Mouse (Mus musculus): ENCODE measurements around the gene Eif4a2.
"Not testable (repeated sequence)": the region's sequence is repeated elsewhere in the genome, so short reads cannot be mapped to it uniquely, and the experiment has no call there.

Eif4a2 gene

DNA sequence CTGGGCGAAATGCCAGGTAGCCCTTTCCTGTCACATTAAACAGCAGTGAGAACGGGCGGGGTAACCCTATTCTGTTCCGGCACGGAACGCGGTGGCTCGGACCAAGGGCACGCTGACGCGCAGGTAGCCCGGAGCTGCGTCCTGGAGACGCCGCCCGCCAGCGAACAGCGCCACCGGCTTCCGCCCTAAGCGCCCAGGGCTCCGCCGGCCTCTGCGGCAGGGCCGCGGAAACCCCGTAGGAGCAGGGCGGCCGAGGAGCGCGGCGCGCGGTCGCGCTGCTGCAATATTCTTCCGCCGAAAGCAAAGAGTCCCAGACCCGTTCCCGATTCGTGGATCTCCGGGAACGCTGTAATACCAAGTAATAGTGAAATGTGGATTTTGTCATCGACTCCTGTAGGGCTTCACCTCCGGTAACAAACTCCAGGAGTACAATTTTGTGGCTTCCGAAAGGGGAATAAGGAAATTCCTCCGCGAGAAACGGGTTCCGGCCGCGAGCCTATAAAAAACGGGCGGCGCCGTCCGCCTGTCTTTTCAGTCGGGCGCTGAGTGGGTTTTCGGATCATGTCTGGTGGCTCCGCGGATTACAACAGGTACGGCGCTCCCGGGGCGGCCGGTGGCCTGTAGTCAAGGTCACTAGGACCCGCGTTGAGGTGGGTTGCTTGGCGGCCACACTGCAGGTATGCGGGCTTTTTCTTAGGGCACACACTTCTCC, at the start of gene Eif4a2:
Gene Eif4a2 (plus strand): TSS at position 214 of the 712 bp plus-strand sequence.
- DNase-seq (ENCODE audit: low read depth, low spot score) = peak; percentile 92

DNA sequence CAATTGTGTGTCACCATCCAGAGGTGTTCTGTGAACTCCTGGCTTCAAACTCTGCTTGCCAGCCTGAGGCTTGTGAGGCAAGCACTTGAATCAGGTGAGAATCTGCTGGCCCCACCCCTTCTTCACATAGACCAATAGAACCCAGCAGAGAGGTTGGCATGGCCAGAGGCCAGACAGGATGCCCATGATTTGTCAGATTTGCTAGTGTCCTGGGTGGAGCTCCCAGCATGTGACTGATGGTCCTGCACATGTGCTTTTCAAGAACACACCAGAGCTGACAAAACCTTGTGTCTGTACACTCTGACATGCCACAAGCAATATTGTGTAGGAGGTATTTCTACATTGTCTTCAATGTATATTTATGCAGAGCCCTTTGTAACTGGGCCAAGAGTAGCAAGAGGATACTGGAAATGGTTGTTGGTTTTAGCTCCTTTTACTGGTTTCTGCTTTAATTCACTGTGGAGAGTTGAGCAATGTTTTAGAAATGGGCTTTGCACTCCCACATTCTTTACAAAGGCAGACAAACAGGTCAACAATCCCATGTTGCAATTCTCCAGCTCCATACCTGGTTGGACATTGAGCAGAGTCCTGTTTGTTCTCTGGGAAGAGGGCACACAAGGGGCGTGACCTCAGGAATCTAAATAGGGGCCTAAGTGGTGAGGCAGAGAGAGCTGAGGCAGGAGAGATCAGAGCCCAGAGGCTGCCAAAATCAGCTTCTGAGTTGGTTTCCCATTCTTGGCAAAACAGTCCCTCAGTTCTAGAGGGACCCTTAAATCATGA, 49.4 kb upstream of the Eif4a2 start, which contains the start of gene Kng1:
Gene Kng1 (plus strand): TSS at position 198 of the 780 bp plus-strand sequence.
- DNase-seq (ENCODE audit: low read depth, low spot score) = not testable (repeated sequence)

DNA sequence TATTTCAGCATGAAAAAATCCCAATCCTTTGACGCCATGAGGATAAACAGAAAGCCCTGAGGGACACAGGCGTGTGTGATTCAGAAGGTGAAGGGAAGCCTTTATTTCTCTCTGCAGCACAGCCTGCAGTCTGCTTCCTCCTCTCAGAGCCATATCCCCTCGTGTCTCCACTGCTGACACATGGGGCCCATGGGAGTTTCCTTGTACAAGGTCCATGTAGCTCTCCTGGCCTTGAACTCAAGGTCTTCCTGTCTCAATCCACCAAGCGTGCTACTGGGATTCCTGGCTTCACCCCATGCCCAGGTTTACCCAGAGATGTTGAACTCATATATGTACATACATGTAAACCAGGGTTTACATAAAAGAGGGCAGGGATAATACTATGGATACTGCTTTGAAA, 47.6 kb upstream of the Eif4a2 start:
- not testable (repeated sequence) for DNase-seq (ENCODE audit: low read depth, low spot score)

DNA sequence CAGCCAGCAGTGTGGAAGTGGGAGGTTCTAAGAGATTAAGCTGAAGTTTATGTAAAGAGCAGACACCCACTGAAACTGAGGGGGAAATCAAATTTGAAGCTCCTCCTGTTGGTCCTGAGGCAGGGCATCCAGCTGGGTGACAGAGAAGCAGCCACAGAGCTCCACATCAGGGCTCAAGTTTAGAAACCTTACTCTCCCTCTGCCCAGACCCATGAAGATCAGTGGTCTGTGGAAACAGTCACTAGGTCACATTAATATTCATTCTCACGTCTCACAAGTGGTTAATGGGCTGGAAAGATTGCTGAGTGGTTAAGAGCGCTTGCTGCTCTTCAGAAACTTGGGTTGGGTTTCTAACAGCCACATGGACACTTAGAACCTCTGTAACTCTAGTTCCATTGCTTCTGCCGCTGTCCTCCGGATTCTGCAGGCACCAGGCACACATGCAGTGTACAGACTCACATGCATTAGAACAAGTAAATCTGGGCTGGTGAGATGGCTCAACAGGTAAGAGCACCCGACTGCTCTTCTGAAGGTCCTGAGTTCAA, 46.4 kb upstream of the Eif4a2 start:
- DNase-seq (ENCODE audit: low read depth, low spot score) = not testable (repeated sequence)

DNA sequence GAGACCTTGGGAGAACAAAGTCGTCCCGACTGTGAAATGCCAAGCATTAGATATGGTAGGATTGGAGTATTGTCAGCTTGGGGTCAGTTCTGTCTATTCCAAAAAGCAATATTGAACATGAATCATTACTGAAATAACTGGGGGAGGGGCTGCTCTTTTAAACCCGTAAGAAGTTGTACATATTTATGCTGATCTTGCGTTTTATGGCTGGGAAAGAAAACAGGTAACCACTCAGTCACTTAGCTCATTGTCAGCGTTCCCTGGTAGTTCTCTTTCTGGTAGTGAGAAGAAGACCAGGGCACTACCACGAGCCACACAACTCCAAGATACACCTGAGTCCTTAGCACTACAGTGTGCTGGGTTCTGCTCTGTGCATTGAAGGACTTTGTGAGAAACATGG, 29.7 kb upstream of the Eif4a2 start:
- not testable (repeated sequence) for DNase-seq (ENCODE audit: low read depth, low spot score)

DNA sequence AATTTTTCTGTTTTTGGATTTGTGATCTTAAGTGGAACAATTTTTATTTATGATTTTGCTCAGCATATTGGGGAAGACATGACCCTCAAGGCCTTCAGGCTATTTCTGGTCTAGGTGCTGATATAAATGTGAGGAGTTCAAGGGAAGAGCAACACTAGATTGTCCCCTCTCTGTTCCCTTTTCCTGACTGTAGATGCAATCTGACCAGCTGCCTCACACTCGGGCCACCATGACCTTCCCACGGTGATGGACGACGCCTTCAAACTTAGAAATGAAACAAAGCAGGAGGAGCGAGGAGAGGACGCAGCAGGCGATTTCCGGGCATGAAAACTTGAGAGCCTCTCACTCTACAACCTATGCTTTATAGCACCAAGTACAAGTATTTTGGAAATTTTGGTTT, 20.1 kb upstream of the Eif4a2 start:
- DNase-seq (ENCODE audit: low read depth, low spot score) = not testable (repeated sequence)

DNA sequence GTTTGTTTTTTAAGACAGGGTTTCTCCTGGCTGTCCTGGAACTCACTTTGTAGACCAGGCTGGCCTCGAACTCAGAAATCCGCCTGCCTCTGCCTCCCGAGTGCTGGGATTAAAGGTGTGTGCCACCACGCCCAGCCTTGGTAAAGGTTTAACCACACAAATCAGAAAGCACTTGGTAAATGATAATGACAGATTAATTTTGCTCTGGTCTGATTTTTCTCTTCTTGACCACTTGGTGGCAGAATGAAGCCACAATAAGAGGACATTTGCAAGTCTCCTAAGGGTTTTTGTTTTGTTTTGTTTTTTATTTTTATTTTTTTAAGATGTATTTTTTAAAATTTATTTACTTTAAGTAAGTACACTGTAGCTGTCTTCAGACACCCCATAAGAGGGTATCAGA, 19.5 kb upstream of the Eif4a2 start:
- DNase-seq (ENCODE audit: low read depth, low spot score) = not testable (repeated sequence)

DNA sequence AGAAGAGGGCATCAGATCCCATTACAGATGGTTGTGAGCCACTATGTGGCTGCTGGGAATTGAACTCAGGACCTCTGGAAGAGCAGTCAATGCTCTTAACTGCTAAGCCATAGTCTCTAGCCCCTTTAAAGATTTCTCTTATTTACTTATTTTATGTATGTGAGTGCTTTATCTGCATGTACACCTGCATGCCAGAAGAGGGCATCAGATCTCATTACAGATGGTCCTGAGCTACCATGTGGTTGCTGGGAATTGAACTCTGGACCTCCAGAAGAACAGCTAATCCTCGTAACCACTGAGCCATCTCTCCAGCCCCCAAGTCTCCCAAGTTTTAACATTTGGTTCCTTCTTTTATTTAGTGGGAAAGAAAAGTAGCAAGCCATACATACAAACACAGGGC, 18.8 kb upstream of the Eif4a2 start:
- DNase-seq (ENCODE audit: low read depth, low spot score) = peak; percentile 62

DNA sequence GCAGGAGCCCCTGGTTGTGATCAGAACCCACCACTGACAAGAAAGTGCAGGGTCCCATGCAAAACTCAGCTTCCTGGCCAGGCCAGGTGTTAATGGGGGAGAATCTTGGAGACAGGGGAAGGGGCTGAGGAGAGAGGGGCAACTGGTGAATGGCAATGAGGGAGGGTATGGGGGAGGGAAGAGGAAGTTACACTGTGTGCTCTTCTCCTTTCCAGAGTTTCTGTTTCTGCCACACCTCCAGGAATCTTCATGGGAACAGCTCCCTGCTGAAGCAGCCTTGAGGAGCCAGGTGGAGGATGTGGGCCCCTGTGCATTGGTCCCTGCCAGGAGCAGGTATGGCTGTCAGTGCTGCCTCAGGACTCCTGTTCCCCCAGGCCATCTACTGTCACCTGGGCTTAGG, 15.9 kb upstream of the Eif4a2 start:
- not testable (repeated sequence) for DNase-seq (ENCODE audit: low read depth, low spot score)

DNA sequence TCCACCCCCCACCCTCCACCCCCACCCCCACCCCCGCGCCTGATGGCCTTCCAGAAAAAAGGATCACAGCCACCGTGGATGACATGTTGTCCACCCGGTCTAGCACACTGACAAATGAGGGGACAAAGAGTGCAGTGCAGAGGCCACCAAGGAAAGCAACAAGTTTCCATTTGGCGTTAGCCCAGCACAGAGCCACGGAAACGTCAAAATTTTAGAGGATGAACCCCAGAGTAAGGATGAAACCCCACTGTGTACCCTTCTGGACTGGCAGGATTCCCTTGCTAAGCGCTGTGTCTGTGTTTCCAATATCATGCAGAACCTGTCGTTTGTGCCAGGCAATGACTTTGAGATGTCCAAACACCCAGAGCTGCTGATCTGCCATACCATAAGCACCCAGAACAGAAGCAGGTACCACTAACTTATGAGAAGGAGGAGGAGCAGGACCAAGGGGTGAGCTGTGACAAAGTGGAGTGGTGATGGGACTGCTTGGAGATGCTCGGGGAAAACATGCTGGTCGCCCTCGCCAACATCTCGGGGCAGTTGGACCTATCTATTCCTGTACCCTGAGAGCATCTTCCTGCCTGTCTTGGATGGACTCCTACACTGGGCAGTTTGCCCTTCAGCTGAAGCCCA, 13.8 kb upstream of the Eif4a2 start:
- no peak for DNase-seq (ENCODE audit: low read depth, low spot score)

DNA sequence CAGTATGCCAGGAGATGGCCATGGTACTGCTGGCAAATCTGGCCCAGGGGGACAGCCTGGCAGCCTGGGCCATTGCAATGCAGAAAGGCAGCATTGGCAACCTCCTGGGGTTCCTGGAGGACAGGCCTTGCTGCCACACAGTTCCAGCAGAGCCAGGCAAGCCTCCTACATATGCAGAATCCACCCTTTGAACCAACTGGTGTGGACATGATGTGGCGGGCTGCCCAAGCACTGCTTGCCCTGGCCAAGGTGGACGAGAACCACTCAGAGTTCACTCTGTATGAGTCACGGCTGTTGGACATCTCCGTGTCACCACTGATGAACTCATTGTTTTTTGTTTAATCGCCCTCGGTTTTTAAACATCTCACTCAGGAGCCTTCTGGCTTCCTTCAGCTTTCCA, 13.1 kb upstream of the Eif4a2 start:
- no peak for DNase-seq (ENCODE audit: low read depth, low spot score)

DNA sequence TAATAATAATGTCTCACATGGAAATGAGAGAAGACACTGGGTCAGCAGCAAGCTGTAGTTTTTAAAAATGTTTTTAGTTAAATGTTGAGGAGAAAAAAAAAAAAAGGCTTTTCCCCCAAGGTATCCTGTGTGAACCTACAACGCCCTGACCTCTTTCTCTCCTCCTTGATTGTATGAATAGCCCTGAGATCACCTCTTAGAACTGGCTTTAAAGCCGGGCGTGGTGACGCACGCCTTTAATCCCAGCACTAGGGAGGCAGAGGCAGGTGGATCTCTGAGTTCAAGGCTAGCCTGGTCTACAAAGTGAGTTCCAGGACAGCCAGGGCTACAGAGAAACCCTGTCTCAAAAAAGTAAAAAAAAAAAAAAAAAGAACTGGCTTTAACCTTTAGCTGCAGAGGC, 11.7 kb upstream of the Eif4a2 start:
- DNase-seq (ENCODE audit: low read depth, low spot score) = not testable (repeated sequence)

DNA sequence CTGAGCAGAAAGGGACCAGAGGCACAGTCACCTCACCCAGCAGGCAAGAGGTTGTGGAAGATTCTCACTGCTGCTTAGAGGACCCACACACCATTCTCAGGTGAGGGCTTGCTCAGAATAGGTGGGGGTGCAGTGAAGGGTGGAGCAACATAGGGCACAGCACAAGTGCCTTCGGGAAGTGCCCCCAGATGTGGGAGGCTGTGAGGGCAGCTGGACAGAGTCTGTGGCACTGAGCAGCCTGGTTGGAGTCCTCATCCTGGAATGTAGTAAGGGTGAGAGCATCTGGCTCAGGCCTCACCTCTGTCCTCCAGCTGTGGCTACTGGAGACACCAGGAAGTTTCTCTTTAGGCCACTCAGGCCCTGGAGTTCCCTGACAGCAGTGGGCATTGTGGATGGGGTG, 10.4 kb upstream of the Eif4a2 start:
- DNase-seq (ENCODE audit: low read depth, low spot score) = not testable (repeated sequence)

DNA sequence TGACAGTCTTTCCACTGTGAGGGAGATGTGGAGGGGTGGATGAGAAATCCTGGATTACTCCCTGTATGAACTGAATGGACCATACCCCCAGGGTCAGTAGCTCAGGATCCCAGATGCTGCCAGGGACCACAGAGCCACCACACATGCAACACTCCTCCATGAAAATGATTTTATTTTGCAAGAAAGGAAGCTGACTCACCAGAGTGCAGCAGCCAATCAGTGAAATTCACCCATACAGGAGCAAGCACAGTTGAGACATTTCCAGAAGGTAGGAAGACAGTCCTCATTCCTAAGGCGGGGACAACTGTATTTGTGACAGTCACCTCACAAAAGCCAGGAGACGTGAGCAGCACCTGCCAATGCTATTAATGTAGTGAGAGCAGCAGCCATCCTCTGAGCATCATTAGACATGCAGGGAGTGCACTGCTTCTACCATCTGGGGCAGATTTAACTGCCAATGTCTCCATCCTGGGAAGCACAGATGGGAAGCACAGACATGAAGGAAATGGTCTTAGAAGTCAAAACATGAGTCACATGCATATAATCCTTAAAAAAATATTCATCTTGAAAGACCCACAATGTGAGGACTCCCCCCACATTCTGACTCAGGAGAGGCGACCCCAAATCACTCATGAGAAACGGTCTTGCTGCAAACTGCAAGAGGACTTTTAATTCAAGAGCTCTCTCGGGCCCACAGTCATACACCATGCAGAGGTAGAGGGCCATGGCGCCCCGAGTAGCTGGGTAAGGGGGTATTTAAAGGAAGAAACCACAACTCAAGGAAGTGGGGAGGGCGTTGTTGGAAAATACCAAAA, 9.7 kb upstream of the Eif4a2 start:
- DNase-seq (ENCODE audit: low read depth, low spot score) = peak; percentile 62

DNA sequence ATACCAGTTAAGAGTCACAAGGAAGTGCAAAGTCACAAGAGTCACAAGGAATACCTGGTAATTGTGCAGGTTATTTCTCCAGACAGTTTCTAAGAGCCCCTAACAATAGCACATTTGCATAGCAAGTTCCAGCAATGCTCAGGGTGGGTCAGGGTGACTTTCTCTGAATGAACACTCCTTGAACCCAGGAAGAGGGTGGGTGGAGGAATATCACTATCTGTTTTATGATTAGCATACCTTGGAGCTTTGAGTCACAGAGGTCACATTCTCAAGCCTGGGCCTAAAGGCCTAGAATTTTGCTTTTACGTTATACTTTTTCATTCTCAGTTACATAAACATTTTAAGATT, 9.2 kb upstream of the Eif4a2 start:
- peak; percentile 96 for DNase-seq (ENCODE audit: low read depth, low spot score)

DNA sequence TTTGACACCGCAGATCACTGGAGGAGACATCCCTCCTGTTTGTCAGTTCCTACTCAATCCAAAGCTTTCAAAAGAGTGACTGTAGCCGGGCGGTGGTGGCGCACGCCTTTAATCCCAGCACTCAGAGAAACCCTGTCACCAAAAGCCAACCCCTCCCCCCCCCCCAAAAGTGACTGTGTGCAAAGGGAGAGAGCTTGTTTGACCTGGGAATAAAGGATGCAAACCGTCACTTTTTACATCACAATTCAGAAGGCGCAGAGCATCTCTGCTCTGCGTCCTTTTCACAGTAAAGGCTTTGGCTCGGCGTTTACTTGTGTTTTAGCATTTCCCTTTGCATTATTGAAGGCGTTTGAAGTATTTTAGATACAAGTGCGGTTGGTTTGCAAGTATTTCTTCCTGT, 7.6 kb upstream of the Eif4a2 start:
- DNase-seq (ENCODE audit: low read depth, low spot score) = peak; percentile 94

DNA sequence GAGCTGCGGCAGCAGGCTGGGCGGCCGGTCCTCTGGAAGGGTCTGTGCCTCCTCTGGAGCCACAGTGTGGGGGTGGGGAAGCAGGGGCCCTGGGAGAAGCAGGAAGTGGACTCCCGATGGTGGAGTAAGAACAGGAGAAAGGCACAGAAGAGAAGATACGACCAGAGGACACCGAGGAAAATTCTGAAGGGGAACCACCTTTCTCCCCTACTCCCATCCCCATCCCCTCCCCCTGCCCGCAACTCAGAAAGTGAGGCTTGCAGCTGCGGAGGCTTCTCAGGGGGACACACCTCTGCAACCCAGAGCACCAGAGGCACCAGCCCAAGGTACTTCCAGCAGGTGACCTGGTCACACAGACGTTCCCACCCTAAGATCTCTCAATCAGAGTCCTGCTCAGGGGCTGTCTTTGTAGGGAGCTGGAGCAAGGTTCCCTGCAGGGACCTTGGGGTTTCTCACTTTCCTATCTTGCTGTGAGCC, 7.1 kb upstream of the Eif4a2 start:
- DNase-seq (ENCODE audit: low read depth, low spot score) = peak; percentile 86

DNA sequence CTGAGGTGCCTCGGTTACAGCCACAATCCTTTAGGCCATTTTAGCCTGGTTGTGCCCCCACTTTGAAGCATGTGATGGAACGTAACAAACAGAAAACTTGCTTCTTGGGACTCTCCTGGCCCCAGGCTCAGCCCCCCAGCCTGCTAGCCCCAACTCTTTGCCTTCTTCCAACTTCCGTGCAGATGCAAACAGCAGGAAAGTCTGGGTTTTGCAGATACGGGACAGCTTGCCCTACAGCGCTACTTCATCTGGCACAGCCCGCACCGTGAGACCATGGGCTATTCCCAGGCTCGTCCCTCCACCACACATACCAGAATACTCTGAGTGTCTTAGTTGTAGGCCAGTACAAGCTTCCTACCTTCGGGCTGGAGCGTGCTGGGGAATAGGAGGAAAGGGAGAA, 6.6 kb upstream of the Eif4a2 start:
- no peak for DNase-seq (ENCODE audit: low read depth, low spot score)

DNA sequence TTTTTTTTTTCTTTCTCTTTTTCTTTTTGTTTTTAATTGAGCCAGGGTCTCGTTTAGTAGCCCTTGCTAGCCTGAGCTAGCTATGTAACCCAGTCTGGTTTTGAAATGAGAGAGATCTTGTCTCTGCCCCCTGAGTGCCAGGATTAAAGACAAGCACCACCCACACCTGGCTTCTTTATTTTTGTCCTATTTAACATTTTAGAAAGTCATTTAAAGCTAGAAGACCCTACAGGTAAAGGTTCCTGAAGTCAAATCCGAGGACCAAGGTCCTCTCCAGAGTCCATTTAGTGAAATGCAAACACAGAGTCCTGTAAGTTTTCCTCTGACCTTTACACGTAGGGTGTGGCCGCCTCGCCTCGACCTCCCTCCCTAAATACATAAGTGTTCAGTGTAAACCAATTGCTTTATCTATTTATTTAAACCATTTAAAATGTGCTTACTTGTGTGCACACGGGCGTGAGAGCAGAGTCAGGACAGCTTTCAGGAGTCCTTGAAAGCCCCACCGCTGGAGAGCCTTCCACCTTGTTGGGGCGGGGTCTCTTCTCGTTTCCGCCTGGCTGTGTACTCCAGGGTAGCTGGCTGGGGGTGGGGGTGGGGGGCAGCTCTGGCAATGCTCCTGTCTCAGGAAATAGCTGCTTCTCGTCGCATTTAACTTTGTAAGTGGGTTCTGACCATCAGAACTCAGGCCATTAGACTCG, 4.8 kb upstream of the Eif4a2 start:
- peak; percentile 96 for DNase-seq (ENCODE audit: low read depth, low spot score)

DNA sequence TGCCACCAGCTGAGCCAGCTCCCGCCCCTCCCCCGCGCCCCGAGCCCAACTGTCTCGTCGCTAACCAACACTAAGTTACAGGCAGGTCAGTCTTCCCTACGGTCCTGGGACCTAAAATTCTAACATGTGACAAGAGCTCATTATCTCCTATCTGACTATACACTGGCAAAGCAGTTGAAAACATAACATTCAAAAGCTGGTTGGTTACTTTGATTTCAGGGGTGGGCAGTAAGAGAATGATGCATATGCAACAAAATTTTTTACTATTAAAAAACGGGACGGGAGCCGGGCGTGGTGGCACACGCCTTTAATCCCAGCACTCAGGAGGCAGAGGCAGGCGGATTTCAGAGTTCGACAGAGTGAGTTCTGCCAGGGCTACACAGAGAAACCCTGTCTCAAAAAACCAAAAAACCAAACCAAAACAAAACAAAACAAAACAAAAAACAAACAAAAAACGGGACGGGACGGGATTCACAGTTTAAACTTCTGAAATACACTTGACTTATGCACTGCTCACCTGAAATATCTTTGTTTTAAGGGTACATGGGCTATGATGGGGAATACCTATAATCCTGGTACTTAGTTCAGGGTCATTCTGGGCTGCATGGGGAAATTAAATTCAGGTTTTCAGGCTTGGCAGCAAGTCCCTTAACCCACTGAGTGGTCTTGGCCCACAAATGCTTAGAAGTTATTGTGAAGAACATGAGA, 4.1 kb upstream of the Eif4a2 start:
- DNase-seq (ENCODE audit: low read depth, low spot score) = no peak
